Mouse (Mus musculus) lung, embryonic 14.5 days (tissue): ENCODE measurements around the gene Gsc. TPM values are rescaled to one million over a fixed set of nuclear protein-coding genes. Genes with fewer than 3 reads are reported as not detected.

Experiments
- ATAC-seq: fragments of 200-750 bp; cut with Nextera tagmentation; 2 replicates; pipeline ENCODE4 v1.8.0; 2017; ENCODE audit warnings: mild to moderate bottlenecking, moderate TSS enrichment, moderate library complexity; ENCODE audit not compliant: insufficient read depth
- DNase-seq: peaks from one replicate; pipeline ENCODE4 v3.0.0-alpha.2; 2015
- H3K27ac ChIP-seq: fragments of 300-500 bp; sonication (generic); 2 replicates; pipeline ENCODE4 v1.5.1; 2014; ENCODE audit warnings: low read depth, mild to moderate bottlenecking, moderate library complexity
- H3K27me3 ChIP-seq: fragments of 300-500 bp; sonication (generic); 2 replicates; pipeline ENCODE4 v1.6.1; 2014; ENCODE audit warnings: low read length, control low read depth; ENCODE audit not compliant: insufficient read depth
- H3K36me3 ChIP-seq: fragments of 300-500 bp; sonication (generic); 2 replicates; pipeline ENCODE4 v1.6.1; 2014; ENCODE audit warnings: control low read depth; ENCODE audit not compliant: insufficient read depth
- H3K4me1 ChIP-seq: fragments of 300-500 bp; sonication (generic); 2 replicates; pipeline ENCODE4 v1.6.1; 2014; ENCODE audit warnings: antibody characterized with exemption, control low read depth; ENCODE audit not compliant: insufficient read depth
- H3K4me2 ChIP-seq: fragments of 300-500 bp; sonication (generic); 2 replicates; pipeline ENCODE4 v1.6.1; 2014; ENCODE audit warnings: mild to moderate bottlenecking
- H3K4me3 ChIP-seq: fragments of 300-500 bp; sonication (generic); 2 replicates; pipeline ENCODE4 v1.5.1; 2014; ENCODE audit warnings: low read depth, low read length
- H3K9ac ChIP-seq: fragments of 300-500 bp; sonication (generic); 2 replicates; pipeline ENCODE4 v1.6.1; 2014
- H3K9me3 ChIP-seq: fragments of 300-500 bp; sonication (generic); 2 replicates; pipeline ENCODE4 v1.6.1; 2016; ENCODE audit warnings: low read depth, low read length, control low read depth
- CTCF ChIP-seq: IDR thresholded peaks from 2 replicates; pipeline ENCODE4 v1.5.1; 2016; ENCODE audit warnings: antibody characterized with exemption, low read depth
- WGBS: fragments of 180-500 bp; shearing (Covaris S2); extraction: QIAGEN DNeasy Blood & Tissue Kit; methylation state at CpG from one replicate; pipeline ENCODE4 v1.1.7; 2014; 5-methylcytosine and 5-hydroxymethylcytosine counted together
- polyA plus RNA-seq: library from polyadenylated mRNA; unstranded; fragments of >200 nt; fragmentation: Nextera tagmentation; extraction: Ambion mirVana; gene quantifications from 2 replicates; pipeline ENCODE4 v1.2.1, GENCODE M21; 2014

Gsc gene
- polyA plus RNA-seq, 1 experiment from 2014 or later, result not detected

GRCm38 (mm10) chr12:104433951-104434735, 39.0 kb downstream of the Gsc start:
- Histone ChIP-seq H3K9ac (no peak overlapping the region), H3K9me3 (no peaks in the 10 kb centered on the region), H3K36me3 (no peaks in the 10 kb centered on the region), H3K4me3 (no peak overlapping the region), H3K27me3 (no peaks in the 10 kb centered on the region), H3K4me2 (no peak overlapping the region), H3K4me1 (no peaks in the 10 kb centered on the region), H3K27ac (no peak overlapping the region)
- ATAC-seq (no peak), DNase-seq (no peak)
- WGBS, result 68% methylated on average over 20 of the region's 20 CpGs
- no peak for TF ChIP-seq CTCF

DNA sequence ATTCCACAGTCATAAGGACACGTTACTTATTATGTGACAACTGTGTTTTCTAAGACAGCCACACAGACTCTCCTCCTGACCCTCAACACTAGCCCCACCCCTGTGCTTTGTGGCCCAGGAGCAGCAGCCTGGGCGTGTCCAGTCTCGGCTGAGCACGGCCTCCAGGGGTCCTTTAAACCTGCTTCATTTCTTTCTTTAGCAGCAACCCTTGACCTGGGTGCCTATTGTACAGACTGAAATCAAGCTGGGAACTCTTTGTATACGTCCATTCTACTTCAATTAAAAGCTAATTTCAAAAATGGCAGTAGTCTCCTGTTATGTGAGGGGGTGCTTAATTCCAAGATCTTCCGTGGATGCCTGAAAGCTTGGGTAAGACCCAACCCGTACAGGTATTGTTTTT, 39.9 kb downstream of the Gsc start:
- no peaks in the 10 kb centered on the region for H3K9me3 ChIP-seq
- H3K4me3 ChIP-seq, result no peak overlapping the region
- no peaks in the 10 kb centered on the region for H3K36me3 ChIP-seq
- DNase-seq (no peak), ATAC-seq (no peak)
- H3K9ac ChIP-seq, result no peak overlapping the region
- H3K27ac ChIP-seq, result no peak overlapping the region
- H3K4me1 ChIP-seq, result no peaks in the 10 kb centered on the region
- TF ChIP-seq CTCF, result no peak
- H3K4me2 ChIP-seq, result no peak overlapping the region
- 56% methylated on average over 7 of the region's 7 CpGs for WGBS
- no peaks in the 10 kb centered on the region for H3K27me3 ChIP-seq

DNA sequence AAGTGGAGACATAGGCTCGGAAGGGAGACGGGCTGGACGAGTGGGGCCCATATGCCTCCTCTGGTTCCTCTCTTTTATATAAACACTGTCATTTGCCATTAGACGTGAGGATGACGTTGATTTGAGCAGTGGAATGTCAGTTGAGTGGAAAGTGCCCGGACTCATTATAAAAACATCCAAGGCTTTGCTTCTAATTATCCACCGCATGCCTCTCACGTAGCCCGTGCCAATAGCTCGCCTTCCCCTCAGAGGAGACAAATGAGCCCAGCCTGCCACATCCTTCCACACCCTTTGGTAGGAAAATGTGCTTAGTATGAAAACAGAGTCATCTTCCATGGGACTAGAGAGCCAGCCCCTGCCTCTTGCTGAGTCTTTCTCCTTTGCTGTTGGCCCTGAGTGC, 41.8 kb downstream of the Gsc start:
- Histone ChIP-seq H3K27ac (no peak overlapping the region), H3K4me3 (no peak overlapping the region), H3K36me3 (no peaks in the 10 kb centered on the region), H3K4me2 (no peak overlapping the region), H3K9me3 (no peaks in the 10 kb centered on the region), H3K27me3 (no peaks in the 10 kb centered on the region), H3K4me1 (no peaks in the 10 kb centered on the region), H3K9ac (no peak overlapping the region)
- DNase-seq, result peak; percentile 9
- ATAC-seq, result no peak
- WGBS, result 34% methylated on average over 10 of the region's 10 CpGs
- TF ChIP-seq CTCF, result no peak

DNA sequence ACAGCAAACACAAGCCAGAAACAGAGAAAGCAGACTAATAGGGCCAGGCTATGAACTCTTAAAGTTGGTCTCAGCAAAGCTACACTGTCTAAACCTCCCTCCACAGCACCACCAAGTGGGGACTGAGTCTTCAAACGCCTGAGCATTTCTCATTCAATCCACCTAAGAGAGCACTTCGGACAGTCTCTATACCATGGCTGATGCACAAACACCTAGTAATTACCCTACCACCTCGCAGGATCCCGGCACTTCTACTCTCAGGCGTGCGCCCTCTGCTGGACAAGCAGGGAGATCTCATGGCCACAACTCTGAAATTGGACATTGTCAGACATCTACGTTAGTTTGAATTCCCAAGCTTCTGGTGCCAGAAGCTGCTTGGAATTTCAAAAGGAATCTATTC, 46.2 kb downstream of the Gsc start:
- no peaks in the 10 kb centered on the region for H3K27me3 ChIP-seq
- H3K9ac ChIP-seq, result no peak overlapping the region
- no peaks in the 10 kb centered on the region for H3K36me3 ChIP-seq
- H3K4me2 ChIP-seq, result no peak overlapping the region
- ATAC-seq (peak; percentile 18; the same call in 1 of the 2 replicates), DNase-seq (peak; percentile 71)
- H3K27ac ChIP-seq, result no peak overlapping the region
- peak; percentile 78 for TF ChIP-seq CTCF
- no peaks in the 10 kb centered on the region for H3K9me3 ChIP-seq
- no peak overlapping the region for H3K4me3 ChIP-seq
- 6% methylated on average over 7 of the region's 7 CpGs for WGBS
- no peaks in the 10 kb centered on the region for H3K4me1 ChIP-seq

GRCm38 (mm10) chr12:104425591-104425990, 47.5 kb downstream of the Gsc start:
- no peak overlapping the region for H3K9ac ChIP-seq
- no peaks in the 10 kb centered on the region for H3K4me1 ChIP-seq
- no peak overlapping the region for H3K4me2 ChIP-seq
- DNase-seq, result no peak
- no peak overlapping the region for H3K27ac ChIP-seq
- H3K4me3 ChIP-seq, result no peak overlapping the region
- no peaks in the 10 kb centered on the region for H3K9me3 ChIP-seq
- no peaks in the 10 kb centered on the region for H3K36me3 ChIP-seq
- no peak for ATAC-seq
- no peak for TF ChIP-seq CTCF
- no peaks in the 10 kb centered on the region for H3K27me3 ChIP-seq
- 70% methylated on average over 3 of the region's 3 CpGs for WGBS

- Histone ChIP-seq H3K27me3 (0 out of 2 replicates have a peak, but pooled peaks cover 2% of the 10 kb centered on the region), H3K4me1 (no peaks in the 10 kb centered on the region), H3K9ac (no peak overlapping the region), H3K27ac (no peak overlapping the region), H3K9me3 (no peaks in the 10 kb centered on the region), H3K4me2 (no peak overlapping the region), H3K4me3 (no peak overlapping the region), H3K36me3 (no peaks in the 10 kb centered on the region)
- ATAC-seq (peak; percentile 40; the same call in 1 of the 2 replicates), DNase-seq (peak; percentile 70)
- TF ChIP-seq CTCF, result 0 out of 2 replicates have a peak, but pooled peaks have one; percentile 9
- 53% methylated on average over 11 of the region's 11 CpGs for WGBS
Measured at GRCm38 (mm10) chr12:104422615-104423392, 50.3 kb downstream of the Gsc start.

Other genes starting within 250 kb of the Gsc start
- 0.50 and 0.99 TPM in 2 replicates for gene Serpina3g, start 237.1 kb downstream of the Gsc start, polyA plus RNA-seq
- not detected in 2 replicates for gene Serpina3i, start 210.2 kb downstream of the Gsc start, polyA plus RNA-seq
- gene Serpina3j, start 158.8 kb downstream of the Gsc start, polyA plus RNA-seq, result not detected in 2 replicates
- gene Serpina3k, start 134.8 kb downstream of the Gsc start, polyA plus RNA-seq, result not detected in 2 replicates
- not detected in 2 replicates for gene Serpina3m, start 134.8 kb downstream of the Gsc start, polyA plus RNA-seq
- not detected in 2 replicates for gene Serpina3n, start 66.6 kb downstream of the Gsc start, polyA plus RNA-seq